Mouse (Mus musculus) c-Kit-positive CD71-positive TER-119-negative erythroid progenitor cells, embryonic 14.5 days (primary cell): ENCODE data around the gene Gpr35.

Experiments used
- DNase-seq: peaks from one replicate; pipeline ENCODE4 v3.0.0-alpha.2; 2013; ENCODE audit warnings: low read depth

Gene Gpr35

DNA sequence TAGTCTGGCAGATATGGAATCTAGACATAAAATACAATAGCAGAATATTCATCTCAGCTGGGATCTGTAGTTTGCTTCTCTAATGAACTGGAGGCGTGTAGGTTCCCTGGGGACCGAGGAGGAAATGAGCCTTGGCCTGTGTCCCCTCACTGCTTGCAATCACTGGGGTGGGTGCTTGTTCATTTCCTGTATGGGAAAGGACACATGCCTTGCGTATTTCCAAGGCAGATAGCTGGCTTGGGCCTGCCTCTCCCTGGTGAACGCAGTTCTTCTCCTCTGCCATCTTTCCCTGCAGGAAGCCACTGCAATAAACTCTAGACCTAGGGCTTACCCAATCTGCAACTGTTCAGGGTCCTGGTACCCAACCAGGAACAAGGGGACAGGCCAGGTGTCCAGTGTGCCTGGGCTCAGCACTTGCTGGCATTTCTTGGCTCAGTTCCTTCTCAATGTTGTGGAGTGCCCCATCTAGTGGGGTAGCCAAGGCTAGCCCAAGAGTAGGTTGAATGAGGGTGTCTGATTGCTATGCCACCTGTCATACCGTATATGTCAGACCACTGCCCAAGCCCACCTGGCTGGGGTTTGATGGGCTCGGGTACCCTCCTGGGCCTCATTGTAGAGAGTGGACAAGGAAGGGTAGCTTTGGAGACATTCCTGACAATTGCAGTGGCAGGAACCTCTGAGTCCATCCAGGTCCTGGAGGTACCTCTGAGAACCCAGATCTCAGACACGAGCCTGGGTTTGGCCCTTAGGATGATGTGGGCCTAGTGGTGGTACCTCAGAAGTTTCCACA lies 30.6 kb downstream of the Gpr35 start:
- no peak for DNase-seq

- no peak for DNase-seq
Measured at GRCm38 (mm10) chr1:92982931-92983605, 32.4 kb downstream of the Gpr35 start.

DNA sequence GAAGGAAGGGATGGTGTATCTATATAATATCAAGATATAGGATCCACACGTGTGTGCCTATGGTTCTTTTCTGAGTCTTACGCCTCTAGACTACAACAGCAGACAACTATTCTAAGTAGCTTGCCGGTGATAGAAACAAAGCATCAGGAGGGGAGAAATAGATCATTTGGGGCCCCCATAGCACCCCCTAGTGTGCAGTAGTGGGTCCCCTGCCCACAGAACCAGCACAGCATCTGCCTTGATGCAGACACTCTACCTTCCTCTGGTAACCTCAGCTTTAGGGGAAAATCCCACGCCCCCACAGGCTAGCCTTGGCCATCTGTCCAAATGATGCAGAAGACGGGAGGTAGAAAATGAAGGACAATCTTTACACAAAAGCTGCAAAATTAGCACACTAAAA lies 34.3 kb downstream of the Gpr35 start:
- DNase-seq = no peak

- DNase-seq = no peak
Measured at GRCm38 (mm10) chr1:92988894-92989293, 38.2 kb downstream of the Gpr35 start.

DNA sequence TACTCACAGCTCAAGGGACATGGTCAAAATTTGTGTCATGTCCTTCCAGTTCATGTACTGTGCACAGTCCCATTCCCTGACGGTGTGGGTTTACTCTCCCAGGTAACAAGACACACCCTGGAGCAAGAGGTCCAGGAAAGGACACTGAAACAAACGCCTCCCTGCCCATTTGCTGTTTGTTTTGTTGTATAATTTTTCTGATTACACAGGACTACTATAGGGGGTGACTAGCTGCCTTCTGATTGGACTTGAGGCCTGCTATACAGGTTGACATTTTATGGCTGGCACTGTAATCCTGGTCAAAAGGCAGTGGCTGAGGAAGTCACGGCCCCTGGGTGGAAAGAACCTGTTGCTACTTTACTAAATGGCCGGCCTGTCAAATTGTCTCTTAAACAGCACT lies 39.2 kb downstream of the Gpr35 start:
- DNase-seq = no peak

DNA sequence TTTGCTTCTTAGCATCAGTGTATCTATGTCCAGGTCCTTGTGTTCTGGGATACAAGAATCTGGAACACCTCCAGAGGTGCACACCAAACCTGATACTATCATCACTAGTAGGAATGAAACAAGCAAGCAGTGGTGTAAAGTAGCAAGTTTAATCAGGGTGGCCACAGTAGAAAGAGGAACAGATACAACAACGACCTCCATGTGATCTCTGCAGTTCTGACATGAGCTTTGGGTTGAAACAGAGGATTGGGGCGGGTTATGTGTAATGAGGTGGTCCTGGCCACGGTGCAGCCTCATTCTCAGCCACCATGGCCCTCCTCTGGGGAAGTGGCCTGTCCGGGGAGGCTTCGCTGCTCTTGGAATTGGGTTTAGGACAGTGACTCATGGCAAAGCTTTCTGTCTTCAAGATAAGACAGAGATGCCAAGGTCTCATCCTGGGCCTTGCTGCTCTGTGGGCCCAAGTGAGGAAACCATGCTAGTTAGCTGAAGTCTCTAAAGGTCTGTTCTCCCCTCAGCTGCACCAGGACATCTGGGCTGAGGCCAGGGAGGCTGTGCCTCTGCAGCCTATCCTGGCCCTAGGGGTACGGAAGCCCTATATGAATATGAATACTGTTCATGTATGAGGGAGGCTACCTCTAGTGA lies 41.7 kb downstream of the Gpr35 start:
- no peak for DNase-seq

- no peak for DNase-seq
Measured at GRCm38 (mm10) chr1:92992880-92993279, 42.2 kb downstream of the Gpr35 start.

DNA sequence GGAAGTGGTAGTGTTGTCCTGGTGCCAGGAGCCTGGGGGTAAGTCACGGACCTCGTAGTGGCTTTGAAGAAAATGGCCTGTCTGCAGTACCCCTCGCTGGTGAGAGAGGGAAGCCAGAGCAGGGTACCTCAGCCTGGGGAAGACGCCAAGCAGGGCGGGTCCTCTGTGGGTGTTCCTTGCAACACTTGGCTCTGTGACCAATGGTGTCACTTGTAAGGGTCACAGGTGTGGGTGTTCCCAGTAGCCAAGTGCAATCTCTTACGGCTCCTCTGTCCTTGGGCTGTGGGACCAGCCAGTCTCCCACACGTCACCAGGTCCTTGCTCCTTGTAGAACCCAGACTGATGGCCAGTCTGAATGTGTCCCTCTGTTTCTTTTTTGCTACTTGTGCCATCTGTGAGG lies 55.4 kb downstream of the Gpr35 start, which contains the start of gene Aqp12:
Gene Aqp12 (plus strand): TSS at position 274 of the 400 bp plus-strand sequence.
- DNase-seq = no peak

DNA sequence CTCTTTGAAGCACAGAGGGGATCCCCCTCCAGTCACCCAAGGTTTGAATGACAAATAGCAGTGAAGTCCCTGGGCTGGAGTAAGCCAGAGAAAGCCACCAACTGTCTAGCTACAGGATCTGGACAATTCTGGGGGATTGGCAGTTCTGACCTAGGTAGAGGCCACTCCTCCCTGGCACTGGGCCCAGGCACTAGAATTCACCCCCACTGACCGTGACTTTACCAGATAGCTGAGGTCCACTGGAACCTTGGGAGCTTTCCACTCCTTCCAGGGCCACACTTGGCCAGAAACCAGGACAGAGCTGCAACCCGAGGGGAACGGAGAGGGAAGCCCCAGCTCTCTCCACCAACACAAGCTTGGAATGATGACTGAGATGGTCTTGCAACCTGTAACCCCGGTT lies 58.5 kb downstream of the Gpr35 start:
- no peak for DNase-seq

DNA sequence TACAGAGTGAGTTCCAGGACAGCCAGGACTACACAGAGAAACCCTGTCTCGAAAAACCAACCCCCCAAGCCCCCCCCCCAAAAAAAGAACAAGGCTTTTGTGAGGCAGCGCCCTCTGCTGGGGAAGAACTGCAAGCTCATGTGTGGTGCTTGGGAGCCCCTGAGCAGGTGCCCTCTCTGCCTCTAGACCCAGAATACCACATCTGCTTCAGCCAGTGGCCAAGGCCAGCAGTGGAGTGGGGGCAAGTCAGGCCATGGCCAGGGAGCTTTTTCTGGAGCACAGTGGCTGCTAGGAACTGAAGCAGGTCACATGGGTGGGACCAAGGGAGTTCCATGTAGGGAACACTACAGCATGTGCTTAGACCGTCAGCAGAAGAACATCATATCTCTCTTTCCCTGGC lies 60.1 kb downstream of the Gpr35 start:
- DNase-seq = no peak

DNA sequence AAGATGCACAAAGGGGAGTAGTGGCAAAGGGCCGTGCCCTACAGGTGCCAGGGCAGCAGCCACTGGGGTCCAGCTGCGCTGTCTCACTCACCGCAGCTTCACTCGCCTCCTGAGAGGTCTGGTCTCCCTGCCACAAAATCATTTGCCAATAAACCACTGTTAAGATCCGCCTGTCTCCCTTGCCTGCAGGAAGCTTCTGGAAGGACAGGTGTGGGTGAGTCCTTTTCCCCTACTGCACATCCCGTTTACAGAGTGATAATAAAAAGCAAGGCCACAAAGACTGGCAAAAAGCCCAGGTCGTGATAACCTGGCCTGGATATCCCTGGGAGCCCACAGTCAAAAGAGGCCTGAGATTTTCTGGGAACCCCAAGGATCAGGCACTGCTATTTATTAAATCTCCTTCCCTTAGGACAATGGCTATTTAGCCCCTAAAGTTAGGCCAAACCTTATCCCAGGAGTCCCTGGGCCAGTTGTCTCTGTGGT lies 61.5 kb downstream of the Gpr35 start:
- DNase-seq = no peak

DNA sequence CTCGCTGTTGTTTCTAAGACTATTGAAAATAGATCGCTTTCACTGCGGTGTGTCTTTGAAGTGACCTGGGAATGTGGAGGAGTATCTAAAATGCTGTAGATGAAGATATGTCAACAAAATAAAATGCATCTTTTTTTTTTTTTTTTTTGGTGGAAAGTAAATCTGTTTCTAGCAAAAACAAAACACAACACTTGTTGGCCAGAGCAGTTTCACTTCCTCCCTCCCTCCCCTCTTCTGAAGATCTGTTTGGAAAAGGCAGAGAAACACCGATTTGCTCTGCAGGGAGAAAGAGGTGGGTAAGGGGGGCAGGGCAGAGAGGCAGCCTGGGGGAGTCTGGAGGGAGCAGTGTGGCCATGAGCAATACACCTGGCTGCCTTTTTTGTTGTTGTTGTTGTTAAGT lies 62.7 kb downstream of the Gpr35 start:
- DNase-seq = no peak

- peak; percentile 34 for DNase-seq
Measured at GRCm38 (mm10) chr1:93014460-93014859, 63.8 kb downstream of the Gpr35 start.

DNA sequence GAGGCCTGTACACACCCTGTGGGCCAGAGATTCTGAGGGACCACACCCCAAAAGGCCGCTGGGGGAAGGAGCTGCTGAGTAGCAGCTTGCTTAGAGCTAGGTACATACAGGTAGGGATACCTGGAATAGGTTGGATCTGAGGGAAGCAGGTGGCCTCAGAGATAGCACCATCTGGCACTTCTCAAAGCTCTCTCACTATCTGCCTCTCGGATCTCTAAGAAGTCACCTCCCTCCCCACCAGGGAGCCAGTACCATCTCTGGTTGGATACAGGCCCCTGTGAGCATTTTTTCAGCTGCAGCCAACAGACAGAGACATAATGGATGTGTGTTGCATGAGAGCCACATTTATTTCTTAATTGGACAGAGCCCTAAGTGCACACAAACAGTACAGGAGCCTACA lies 64.5 kb downstream of the Gpr35 start:
- DNase-seq = no peak

DNA sequence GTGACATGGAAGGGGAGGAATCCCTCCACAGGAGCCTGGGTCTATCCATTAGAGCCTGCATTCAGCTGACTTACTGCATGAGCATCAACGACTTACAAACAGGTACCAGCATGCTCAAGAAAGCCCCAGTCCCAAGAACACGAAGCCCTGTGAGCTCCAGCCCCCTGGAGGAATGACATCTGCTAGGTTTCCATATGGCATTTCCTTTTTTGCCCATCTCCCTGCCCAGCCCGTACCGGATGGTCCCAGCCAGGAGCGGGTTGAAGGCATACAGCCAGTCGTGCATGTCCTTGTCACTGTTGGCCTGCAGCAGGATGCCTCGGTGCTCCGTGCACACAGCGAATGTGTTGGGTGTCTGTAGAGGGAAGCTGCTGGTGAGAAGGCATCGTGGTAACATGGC lies 68.1 kb downstream of the Gpr35 start:
- no peak for DNase-seq

- no peak for DNase-seq
Measured at GRCm38 (mm10) chr1:93020602-93021001, 69.9 kb downstream of the Gpr35 start.

DNA sequence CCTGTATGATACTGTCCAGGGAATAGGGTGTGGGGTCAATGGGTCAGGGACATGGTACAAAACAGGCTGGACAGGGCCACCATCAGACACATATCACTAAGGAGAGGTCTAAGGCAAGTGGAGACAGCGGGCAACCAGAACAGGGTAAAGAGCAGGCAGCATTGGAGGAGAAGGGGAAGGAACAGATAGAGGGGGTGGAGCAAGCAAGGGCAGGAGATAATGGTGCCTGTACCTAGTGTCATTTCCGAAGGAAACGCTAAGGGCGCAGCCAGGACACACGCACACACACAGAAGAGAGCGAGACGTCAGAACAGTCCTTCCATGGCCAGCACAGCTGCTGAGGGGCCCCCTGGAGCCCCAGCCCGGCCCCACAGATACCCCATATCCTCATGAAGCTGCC lies 75.9 kb downstream of the Gpr35 start:
- DNase-seq = no peak

- DNase-seq = no peak
Measured at GRCm38 (mm10) chr1:93029387-93029786, 78.7 kb downstream of the Gpr35 start.

GRCm38 (mm10) chr1:93030060-93030459 lies 79.4 kb downstream of the Gpr35 start:
- DNase-seq = no peak

GRCm38 (mm10) chr1:93031199-93031598 lies 80.5 kb downstream of the Gpr35 start:
- no peak for DNase-seq

GRCm38 (mm10) chr1:93033989-93034388 lies 83.3 kb downstream of the Gpr35 start:
- DNase-seq = peak; percentile 25

GRCm38 (mm10) chr1:93035981-93036380 lies 85.3 kb downstream of the Gpr35 start:
- DNase-seq = no peak
